Mouse (Mus musculus): ENCODE data around the gene Endog. TPM values are rescaled to one million over a fixed set of nuclear protein-coding genes. Genes with fewer than 3 reads are reported as not detected.
A peak's percentile ranks its signal among the peaks of the same experiment; 100 is the strongest.
"Not testable (repeated sequence)": the region's sequence is repeated elsewhere in the genome, so short reads cannot be mapped to it uniquely, and the experiment has no call there.

The Endog gene
- polyA plus RNA-seq, 1 experiment from 2014 or later: 18.3 TPM

DNA sequence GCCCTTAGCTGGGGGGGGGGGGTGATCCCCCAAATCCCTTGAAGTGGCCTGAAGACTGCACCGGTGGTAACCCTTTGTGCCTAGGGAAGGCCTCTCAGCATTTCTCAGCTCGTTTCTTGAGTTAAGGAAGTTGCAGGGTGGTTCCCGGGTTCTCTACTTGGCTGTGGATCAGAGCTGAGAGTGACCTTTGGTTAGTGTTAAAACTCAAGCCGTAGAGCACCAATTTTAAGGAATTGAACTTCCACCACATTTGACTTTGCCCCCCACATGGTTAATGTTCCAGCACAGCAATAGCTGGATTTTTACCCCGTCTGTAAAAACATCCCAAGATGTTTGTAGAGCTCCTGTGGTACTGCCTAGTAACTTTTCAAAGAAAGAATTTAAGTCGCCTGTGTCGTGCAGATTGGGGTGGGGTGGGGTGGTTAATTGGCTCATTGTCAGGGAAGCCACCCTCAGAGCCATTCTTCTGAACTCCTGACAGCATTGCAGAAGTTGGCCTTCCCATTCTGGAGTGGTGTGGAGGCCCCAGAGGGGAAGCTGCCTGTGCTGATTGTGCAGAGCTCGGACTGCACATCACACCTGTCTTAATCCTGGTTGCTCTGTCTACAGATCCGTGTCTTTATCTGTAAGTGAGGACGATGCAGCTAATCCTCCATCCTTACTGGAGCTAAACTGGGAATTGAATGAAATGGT, 36.2 kb upstream of the Endog start:
- Histone ChIP-seq H3K4me1 (peaks cover 24% of the 10 kb centered on the region), H3K27me3 (replicated peaks; ENCODE audit: low read depth, poor library complexity, severe bottlenecking) (no peaks in the 10 kb centered on the region), H3K27ac (replicated peaks) (peak overlapping the region; percentile 90; the same call in 1 of the 2 replicates), H3K4me3 (peak overlapping the region; percentile 91), H3K36me3 (replicated peaks) (peaks cover 49% of the 10 kb centered on the region), H3K9me3 (no peaks in the 10 kb centered on the region)
- no peak for DNase-seq (ENCODE audit: low spot score)
- WGBS: 73% methylated on average over 10 of the region's 10 CpGs

DNA sequence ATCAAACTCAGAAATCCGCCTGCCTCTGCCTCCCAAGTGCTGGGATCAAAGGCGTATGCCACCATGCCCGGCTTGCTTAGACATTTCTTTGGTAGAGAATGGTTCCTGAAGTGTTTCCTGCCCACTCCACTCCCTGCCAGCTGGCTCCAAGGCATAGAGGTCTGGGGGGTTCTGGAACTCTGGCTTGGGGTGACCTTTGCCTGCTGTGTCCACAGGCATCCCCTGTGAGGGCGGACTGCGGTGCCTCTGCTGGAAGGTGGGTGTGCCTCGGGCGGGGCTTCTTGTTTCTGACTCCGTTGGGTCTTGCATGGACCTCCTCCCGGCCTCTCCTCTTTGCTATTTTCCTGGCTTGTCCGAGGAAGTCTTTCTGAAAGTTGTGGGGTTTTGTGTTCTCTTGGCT, 34.8 kb upstream of the Endog start:
- 92% methylated on average over 10 of the region's 10 CpGs for WGBS
- Histone ChIP-seq H3K27ac (replicated peaks) (no peak overlapping the region), H3K4me1 (peaks cover 24% of the 10 kb centered on the region), H3K36me3 (replicated peaks) (peaks cover 63% of the 10 kb centered on the region), H3K27me3 (replicated peaks; ENCODE audit: low read depth, poor library complexity, severe bottlenecking) (no peaks in the 10 kb centered on the region), H3K4me3 (peak overlapping the region; percentile 16; the same call in 1 of the 2 replicates), H3K9me3 (no peaks in the 10 kb centered on the region)
- no peak for DNase-seq (ENCODE audit: low spot score)

DNA sequence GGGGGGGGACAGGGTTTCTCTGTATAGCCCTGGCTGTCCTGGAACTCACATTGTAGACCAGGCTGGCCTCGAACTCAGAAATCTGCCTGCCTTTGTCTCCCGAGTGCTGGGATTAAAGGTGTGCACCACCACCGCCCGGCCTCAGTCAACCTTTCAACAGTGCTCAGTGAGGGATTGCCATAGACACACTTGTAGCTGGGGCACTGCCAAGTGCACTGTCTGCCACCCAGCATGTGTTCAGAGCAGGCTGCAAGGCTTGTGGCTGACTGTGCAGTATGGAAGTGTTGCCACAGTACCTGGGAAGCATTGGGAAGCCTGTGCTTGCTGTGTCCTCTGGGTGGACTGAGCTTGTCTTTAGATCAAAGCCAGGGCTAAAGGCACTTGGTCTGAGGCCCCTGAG, 31.3 kb upstream of the Endog start:
- not testable (repeated sequence) for H3K27ac ChIP-seq (replicated peaks); H3K9me3 ChIP-seq; DNase-seq (ENCODE audit: low spot score); H3K4me1 ChIP-seq; H3K4me3 ChIP-seq; H3K27me3 ChIP-seq (replicated peaks; ENCODE audit: low read depth, poor library complexity, severe bottlenecking)
- WGBS: 95% methylated on average over 4 of the region's 4 CpGs
- H3K36me3 ChIP-seq (replicated peaks): peaks cover 95% of the 10 kb centered on the region

DNA sequence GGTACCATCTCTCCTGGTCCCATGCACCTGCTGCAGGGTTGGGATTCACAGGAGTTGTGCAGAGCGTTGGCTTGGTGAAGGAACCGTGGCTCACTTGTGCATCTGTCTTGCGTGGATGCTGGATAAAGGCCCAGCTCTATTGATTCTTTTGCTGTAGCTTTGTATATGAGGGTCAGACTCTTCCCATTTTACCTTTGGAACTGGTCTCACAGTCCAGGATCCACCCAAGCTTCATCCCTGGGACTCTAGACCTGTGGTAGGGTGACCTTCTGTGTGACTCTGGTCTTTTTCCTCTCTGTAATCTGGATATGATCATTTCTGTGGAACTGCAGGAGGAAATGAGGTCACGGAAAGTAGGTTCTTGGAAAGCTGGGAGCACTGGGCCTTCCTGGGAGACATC, 26.9 kb upstream of the Endog start:
- H3K27ac ChIP-seq (replicated peaks): no peak overlapping the region
- no peaks in the 10 kb centered on the region for H3K9me3 ChIP-seq
- H3K27me3 ChIP-seq (replicated peaks; ENCODE audit: low read depth, poor library complexity, severe bottlenecking): no peaks in the 10 kb centered on the region
- DNase-seq (ENCODE audit: low spot score): no peak
- peaks cover 99% of the 10 kb centered on the region for H3K36me3 ChIP-seq (replicated peaks)
- 96% methylated on average over 4 of the region's 4 CpGs for WGBS
- no peak overlapping the region for H3K4me3 ChIP-seq
- H3K4me1 ChIP-seq: no peaks in the 10 kb centered on the region

DNA sequence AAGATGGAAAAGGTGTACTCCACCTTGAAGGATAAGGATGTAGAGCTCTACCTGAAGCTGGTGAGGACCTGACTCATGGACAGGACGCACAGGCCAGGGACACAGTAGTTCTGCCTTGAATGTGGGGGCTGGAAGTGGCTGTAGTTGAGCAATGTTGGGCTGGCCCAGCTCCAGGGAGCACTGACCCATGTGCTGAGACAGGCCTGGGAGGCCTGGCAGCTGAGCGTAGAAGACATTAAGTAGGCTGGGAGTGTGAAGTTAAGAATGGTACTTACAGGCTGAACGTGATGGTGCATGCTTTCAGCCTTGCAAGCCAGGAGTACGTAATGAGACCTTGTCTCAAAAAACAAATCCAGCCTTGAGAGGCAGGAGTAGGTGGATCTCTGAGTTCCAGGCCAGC, 23.8 kb upstream of the Endog start:
- DNase-seq (ENCODE audit: low spot score): no peak
- peaks cover 99% of the 10 kb centered on the region for H3K36me3 ChIP-seq (replicated peaks)
- 94% methylated on average over 4 of the region's 4 CpGs for WGBS

DNA sequence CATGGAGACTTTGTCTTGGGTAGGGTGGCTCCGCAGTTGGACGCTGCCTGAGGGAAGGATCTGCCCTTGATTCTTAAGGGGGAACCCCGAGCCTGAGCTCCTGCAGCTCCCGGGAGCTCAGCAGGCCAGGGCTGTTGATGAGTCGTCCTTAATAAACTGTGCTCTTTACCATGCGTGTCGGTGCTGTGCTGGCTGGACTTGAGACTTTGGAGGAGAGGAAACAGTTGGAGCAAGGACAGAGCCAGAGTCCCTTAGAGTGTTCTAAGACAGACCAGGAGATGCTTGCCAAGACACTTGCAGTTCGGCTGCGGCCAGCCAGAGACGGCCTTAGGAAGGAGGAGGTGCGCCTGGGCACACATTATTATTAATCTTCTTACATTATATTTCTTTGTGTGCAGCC, 19.5 kb upstream of the Endog start:
- 94% methylated on average over 11 of the region's 11 CpGs for WGBS
- H3K36me3 ChIP-seq (replicated peaks): peaks cover 57% of the 10 kb centered on the region

More for the DNA sequence above, 23.8 kb upstream of the Endog start:
- Histone ChIP-seq H3K27me3 (replicated peaks; ENCODE audit: low read depth, poor library complexity, severe bottlenecking) (no peaks in the 10 kb centered on the region), H3K9me3 (no peaks in the 10 kb centered on the region), H3K4me3 (no peak overlapping the region), H3K4me1 (no peaks in the 10 kb centered on the region), H3K27ac (replicated peaks) (no peak overlapping the region)

DNA sequence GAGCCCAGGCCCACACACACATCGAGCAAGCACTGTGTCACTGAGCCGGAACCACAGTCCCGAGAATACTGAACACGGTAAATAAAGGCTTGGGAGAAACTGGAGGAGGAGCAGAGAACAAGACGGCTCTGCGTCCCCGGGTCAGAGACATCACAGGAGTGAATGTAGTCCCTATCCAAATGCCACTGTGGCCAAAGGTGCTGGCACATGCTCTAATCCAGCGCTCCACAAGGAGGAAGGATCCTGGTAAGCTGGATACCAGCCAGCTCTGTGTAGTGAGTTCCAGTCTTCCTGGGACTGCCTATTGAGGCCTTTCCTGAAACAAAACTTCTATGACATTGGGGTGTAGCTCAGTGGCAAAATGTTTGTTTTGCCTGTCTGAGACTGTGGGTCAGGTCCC, 18.7 kb upstream of the Endog start:
- H3K27me3 ChIP-seq (replicated peaks; ENCODE audit: low read depth, poor library complexity, severe bottlenecking): no peaks in the 10 kb centered on the region

More for the DNA sequence above, 19.5 kb upstream of the Endog start:
- Histone ChIP-seq H3K4me3 (no peak overlapping the region), H3K27me3 (replicated peaks; ENCODE audit: low read depth, poor library complexity, severe bottlenecking) (no peaks in the 10 kb centered on the region), H3K4me1 (no peaks in the 10 kb centered on the region), H3K27ac (replicated peaks) (no peak overlapping the region), H3K9me3 (no peaks in the 10 kb centered on the region)
- no peak for DNase-seq (ENCODE audit: low spot score)

DNA sequence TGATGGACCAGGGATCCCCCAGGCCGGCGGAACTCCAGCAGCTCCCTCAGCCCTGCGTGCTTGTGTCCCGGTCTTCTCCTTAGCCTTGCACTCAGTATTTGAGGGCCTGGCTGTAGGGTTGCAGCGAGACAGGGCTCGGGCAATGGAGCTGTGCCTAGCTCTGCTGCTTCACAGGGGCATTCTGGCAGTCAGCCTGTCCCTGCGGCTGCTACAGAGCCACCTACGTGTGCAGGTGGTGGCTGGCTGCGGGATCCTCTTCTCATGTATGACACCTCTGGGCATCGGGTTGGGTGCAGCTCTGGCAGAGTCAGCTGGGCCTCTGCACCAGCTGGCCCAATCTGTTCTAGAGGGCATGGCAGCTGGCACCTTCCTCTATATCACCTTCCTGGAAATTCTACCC, 11.4 kb upstream of the Endog start:
- not testable (repeated sequence) for H3K27me3 ChIP-seq (replicated peaks; ENCODE audit: low read depth, poor library complexity, severe bottlenecking); H3K27ac ChIP-seq (replicated peaks); H3K4me3 ChIP-seq; H3K4me1 ChIP-seq; H3K9me3 ChIP-seq; DNase-seq (ENCODE audit: low spot score); H3K36me3 ChIP-seq (replicated peaks)
- WGBS: 88% methylated on average over 9 of the region's 10 CpGs

More for the DNA sequence above, 18.7 kb upstream of the Endog start:
- Histone ChIP-seq H3K4me3 (no peak overlapping the region), H3K9me3 (no peaks in the 10 kb centered on the region), H3K36me3 (replicated peaks) (peaks cover 49% of the 10 kb centered on the region), H3K4me1 (no peaks in the 10 kb centered on the region), H3K27ac (replicated peaks) (no peak overlapping the region)
- no peak for DNase-seq (ENCODE audit: low spot score)
- 83% methylated on average over 8 of the region's 8 CpGs for WGBS

DNA sequence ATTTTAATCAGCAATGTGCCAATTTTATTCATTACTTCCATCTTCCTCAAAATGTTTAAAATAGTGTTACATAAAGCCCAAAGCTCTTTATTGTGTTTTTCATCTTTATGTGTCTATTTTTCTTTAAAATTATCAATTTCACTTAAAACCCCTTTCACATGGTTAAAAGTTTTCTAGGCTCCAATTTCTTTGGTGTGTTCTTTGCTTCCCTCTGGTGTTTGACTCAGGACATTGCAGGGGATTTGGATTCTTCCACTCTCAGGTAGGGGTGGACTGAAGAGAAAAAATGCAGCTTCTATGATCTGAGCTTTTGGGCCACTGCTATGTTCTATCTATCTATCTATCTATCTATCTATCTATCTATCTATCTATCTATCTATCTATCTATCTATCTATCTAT, 9.5 kb upstream of the Endog start:
- Histone ChIP-seq H3K27ac (replicated peaks) (no peak overlapping the region), H3K36me3 (replicated peaks) (no peaks in the 10 kb centered on the region), H3K4me3 (no peak overlapping the region), H3K9me3 (peaks cover 12% of the 10 kb centered on the region), H3K27me3 (replicated peaks; ENCODE audit: low read depth, poor library complexity, severe bottlenecking) (no peaks in the 10 kb centered on the region), H3K4me1 (0 out of 2 replicates have a peak, but pooled peaks cover 4% of the 10 kb centered on the region)
- peak; percentile 34 for DNase-seq (ENCODE audit: low spot score)

DNA sequence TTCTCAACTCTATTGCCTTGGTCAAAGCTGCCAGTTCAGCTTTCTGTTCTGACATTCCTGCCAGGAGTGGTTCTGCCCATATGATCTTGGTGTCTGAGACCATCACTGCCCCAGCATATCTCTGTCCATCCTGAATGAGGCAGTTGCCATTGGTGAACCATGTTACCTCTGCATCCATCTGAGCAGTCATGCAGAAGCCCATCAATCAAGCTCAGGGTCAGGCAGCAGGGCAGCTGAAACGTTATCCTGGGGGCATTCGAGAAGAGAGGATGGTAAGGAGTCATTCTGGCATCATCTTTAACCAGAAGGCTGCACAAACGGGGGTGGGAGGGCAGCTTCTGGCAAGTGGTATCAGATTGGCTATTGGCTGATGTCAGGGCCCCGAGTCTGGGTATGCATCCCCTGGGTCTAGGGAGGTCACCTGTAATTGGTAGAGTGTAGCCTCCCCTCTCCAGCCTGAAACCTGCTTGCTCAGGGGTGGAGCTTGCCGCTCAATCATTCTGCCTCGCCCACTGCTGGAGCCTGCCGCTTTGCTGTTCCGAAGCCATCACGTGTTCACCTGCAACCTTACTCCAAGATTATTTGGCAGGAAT, 6.9 kb upstream of the Endog start:
- Histone ChIP-seq H3K4me3 (no peak overlapping the region), H3K27ac (replicated peaks) (no peak overlapping the region), H3K27me3 (replicated peaks; ENCODE audit: low read depth, poor library complexity, severe bottlenecking) (no peaks in the 10 kb centered on the region), H3K36me3 (replicated peaks) (no peaks in the 10 kb centered on the region), H3K9me3 (peaks cover 17% of the 10 kb centered on the region), H3K4me1 (0 out of 2 replicates have a peak, but pooled peaks cover 4% of the 10 kb centered on the region)
- DNase-seq (ENCODE audit: low spot score): no peak
- 64% methylated on average over 9 of the region's 9 CpGs for WGBS

DNA sequence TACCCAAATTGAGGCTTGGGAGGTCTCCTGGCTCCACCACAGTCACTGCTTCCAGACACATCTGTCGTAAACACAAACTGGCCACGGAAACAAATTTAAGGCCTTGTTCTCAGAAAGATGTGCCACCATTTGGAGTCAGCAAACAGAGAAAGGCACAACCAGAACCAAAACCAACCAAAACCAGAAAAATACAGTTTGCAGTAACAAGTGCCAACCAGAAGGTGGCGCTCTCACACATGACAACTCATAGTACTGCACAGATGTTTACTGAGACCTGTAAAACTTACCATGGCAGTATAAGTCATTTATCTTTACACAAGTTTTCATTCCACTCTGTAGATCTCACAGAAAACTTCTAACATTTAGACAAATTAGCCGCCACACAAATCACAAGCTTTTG, 4.6 kb upstream of the Endog start:
- no peak for DNase-seq (ENCODE audit: low spot score)

DNA sequence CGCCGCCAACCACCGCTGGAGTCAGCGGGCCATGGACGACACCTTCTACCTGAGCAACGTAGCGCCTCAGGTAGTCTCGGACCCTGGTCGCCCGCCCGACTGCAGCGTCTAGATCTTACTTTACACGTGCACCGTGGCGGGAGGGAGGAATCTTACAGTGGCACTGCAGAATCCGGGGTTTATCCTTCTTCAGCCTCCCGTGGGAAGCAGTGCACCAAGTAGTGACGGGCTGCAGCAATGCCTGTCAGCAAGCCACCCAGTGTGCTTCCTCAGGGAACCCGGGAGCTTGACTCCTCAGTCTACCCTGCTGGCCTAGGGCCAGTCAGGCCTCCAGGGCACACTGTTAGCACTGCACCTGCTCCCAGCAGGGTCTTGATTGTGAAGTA, 697 bp downstream of the Endog start:
- H3K9me3 ChIP-seq: peaks cover 10% of the 10 kb centered on the region
- no peaks in the 10 kb centered on the region; the same call in 1 of the 2 replicates for H3K27me3 ChIP-seq (replicated peaks; ENCODE audit: low read depth, poor library complexity, severe bottlenecking)
- WGBS: 5% methylated on average over 19 of the region's 19 CpGs
- H3K36me3 ChIP-seq (replicated peaks): peaks cover 49% of the 10 kb centered on the region
- DNase-seq (ENCODE audit: low spot score): no peak
- H3K4me3 ChIP-seq: peak overlapping the region; percentile 82
- peaks cover 19% of the 10 kb centered on the region for H3K4me1 ChIP-seq
- peak overlapping the region; percentile 91 for H3K27ac ChIP-seq (replicated peaks)

More for the DNA sequence above, 4.6 kb upstream of the Endog start:
- Histone ChIP-seq H3K9me3 (peaks cover 17% of the 10 kb centered on the region), H3K27me3 (replicated peaks; ENCODE audit: low read depth, poor library complexity, severe bottlenecking) (no peaks in the 10 kb centered on the region), H3K27ac (replicated peaks) (no peak overlapping the region), H3K4me3 (no peak overlapping the region), H3K4me1 (peaks cover 13% of the 10 kb centered on the region), H3K36me3 (replicated peaks) (no peaks in the 10 kb centered on the region)
- WGBS: 56% methylated on average over 4 of the region's 4 CpGs

DNA sequence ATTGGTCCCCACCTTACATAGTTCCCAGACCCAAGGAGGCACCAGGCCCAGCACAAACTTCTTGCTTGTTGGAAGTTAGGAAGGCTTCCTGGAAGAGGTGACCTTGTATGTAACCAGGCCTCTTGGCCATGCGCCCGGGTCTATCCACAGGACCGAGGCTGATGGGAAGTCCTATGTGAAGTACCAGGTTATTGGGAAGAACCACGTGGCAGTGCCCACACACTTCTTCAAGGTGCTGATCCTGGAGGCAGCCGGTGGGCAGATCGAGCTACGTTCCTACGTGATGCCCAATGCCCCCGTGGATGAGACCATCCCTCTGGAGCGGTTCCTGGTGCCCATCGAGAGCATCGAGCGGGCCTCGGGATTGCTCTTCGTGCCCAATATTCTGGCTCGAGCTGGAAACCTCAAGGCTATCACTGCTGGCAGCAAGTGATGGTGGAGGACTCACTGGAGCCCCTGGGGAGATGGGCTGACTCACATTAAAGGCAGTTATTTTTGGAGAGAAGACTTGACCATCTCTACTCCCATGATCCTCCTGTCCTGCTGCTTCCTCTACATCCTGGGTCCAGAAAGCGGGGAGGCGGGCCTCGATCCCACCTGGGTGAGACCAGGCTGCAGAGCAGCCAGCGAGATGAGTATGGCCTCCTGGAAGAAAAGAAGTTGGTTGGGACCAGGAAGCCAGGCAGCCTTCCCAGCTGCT, 2.4 kb downstream of the Endog start:
- peaks cover 29% of the 10 kb centered on the region for H3K4me1 ChIP-seq
- H3K27ac ChIP-seq (replicated peaks): no peak overlapping the region
- 97% methylated on average over 20 of the region's 20 CpGs for WGBS
- H3K9me3 ChIP-seq: peaks cover 7% of the 10 kb centered on the region; the same call in 1 of the 2 replicates
- DNase-seq (ENCODE audit: low spot score): no peak
- peaks cover 54% of the 10 kb centered on the region for H3K36me3 ChIP-seq (replicated peaks)
- H3K4me3 ChIP-seq: no peak overlapping the region
- H3K27me3 ChIP-seq (replicated peaks; ENCODE audit: low read depth, poor library complexity, severe bottlenecking): no peaks in the 10 kb centered on the region; the same call in 1 of the 2 replicates
